Mouse (Mus musculus): ENCODE data around the gene Olfr872. TPM values are rescaled to one million over a fixed set of nuclear protein-coding genes. Genes with fewer than 3 reads are reported as not detected.
"Not testable (repeated sequence)": the region's sequence is repeated elsewhere in the genome, so short reads cannot be mapped to it uniquely, and the experiment has no call there.

The Olfr872 gene
- not detected in 2 replicates for polyA plus RNA-seq (2011; ENCODE audit: insufficient read length, low read depth, missing spikeins)

DNA sequence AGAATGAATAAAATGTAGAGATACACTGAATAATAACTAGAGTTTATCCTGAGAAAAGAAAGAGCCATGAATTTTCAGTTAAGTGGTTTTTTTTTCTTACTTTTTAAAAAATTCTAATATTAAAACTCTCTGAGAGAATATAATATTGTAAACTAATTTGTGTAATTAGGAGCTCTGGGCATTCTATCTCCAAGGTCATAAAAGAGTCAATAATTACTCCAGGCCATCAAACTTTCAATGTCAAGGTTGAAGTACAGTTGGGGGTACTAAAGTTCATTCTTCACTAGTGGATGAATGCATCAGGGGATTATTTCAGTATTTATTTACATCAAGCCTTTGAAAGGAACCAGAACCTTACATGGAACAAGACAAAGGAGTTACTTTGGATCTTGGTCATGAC is at the start of gene Olfr872:
Olfr872 (plus strand) TSS at position 301 of the 400 bp plus-strand sequence.
- H3K27ac ChIP-seq (ENCODE audit: insufficient read depth, low read length) = no peak within 1 kb of the TSS
- TF ChIP-seq POLR2A (IDR thresholded peaks at IDR 0.05; ENCODE audit: low read depth, low read length) (no peak), CTCF (IDR thresholded peaks at IDR 0.05; ENCODE audit: borderline replicate concordance, insufficient read depth, low read length) (no peak)
- H3K4me3 ChIP-seq (ENCODE audit: insufficient read depth, low read length) = no peak within 1 kb of the TSS
- no peaks in the 10 kb centered on the region for H3K4me1 ChIP-seq (ENCODE audit: control insufficient read depth, insufficient read depth, low read length)

DNA sequence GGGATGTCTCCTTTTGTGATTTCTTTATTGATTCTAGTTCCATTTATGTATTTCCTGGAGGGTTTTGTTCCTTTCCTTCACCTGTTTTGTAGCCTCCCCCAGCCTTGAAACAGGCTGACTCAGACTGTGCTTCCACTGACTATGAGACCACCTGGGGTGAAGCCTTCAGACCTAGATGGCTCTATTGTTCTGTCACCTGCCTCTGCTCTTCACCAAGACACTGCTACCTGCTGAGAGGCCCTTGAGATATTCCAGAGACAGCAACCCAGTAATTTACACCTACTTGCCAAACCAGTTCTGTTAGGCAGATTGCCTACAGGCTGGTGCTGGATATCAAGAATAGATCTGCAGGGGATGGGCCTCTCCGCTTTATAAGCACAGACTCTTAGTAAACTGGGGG is 34.8 kb upstream of the Olfr872 start:
- no peak overlapping the region for H3K27ac ChIP-seq (ENCODE audit: insufficient read depth, low read length)
- H3K4me3 ChIP-seq (ENCODE audit: insufficient read depth, low read length) = no peak overlapping the region
- no peak for TF ChIP-seq POLR2A (IDR thresholded peaks at IDR 0.05; ENCODE audit: low read depth, low read length)
- no peak for TF ChIP-seq CTCF (IDR thresholded peaks at IDR 0.05; ENCODE audit: borderline replicate concordance, insufficient read depth, low read length)
- H3K4me1 ChIP-seq (ENCODE audit: control insufficient read depth, insufficient read depth, low read length) = no peaks in the 10 kb centered on the region

DNA sequence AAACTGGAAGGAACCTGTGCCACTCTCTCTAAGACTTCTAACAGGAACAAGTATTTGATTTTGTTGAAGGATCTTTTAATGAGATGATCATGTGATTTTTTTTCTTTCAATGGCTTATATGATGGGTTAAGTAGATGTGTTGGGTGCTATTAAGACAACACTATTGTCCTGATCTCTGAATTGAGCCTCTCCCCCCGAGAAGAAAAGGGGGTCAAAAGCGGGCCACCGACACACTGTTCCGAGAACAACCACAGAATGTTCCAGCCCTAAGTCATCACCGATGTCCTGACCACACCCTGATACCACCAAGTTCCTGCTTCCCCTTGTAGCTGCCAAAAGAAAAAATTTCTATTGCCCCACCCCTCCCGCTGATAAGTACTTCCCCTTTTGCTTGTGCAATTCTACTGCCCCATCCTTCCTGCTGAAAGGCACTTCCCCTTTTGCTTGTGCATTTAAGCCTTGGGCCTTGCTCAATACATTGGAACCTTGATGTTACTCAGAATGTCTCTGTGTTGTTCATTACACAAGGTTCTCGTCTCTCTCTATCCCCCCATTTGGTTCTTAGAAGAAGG is 33.4 kb upstream of the Olfr872 start:
- H3K4me3 ChIP-seq (ENCODE audit: insufficient read depth, low read length); H3K27ac ChIP-seq (ENCODE audit: insufficient read depth, low read length); H3K4me1 ChIP-seq (ENCODE audit: control insufficient read depth, insufficient read depth, low read length): not testable (repeated sequence)

DNA sequence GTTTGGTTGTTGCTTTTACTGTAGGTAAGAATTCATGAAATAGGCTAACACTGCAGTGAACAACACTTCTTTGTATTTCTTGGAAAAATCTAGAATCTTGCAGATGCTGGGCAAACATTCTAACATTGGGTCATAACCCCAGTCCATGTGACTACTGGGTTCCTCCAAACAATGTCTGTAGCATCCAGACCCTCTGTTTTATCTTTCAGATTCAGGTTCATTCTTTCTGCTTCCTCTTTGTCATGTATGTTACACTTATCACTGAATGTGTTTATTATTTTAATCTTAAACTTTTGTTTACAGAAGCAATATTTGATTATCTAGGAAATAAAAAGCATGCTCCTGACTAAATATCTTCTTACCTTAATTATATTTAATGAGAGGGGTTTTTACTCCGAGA is 26.1 kb upstream of the Olfr872 start:
- Histone ChIP-seq H3K4me3 (ENCODE audit: insufficient read depth, low read length) (no peak overlapping the region), H3K27ac (ENCODE audit: insufficient read depth, low read length) (no peak overlapping the region), H3K4me1 (ENCODE audit: control insufficient read depth, insufficient read depth, low read length) (no peaks in the 10 kb centered on the region)
- TF ChIP-seq POLR2A (IDR thresholded peaks at IDR 0.05; ENCODE audit: low read depth, low read length) = no peak
- TF ChIP-seq CTCF (IDR thresholded peaks at IDR 0.05; ENCODE audit: borderline replicate concordance, insufficient read depth, low read length) = no peak

DNA sequence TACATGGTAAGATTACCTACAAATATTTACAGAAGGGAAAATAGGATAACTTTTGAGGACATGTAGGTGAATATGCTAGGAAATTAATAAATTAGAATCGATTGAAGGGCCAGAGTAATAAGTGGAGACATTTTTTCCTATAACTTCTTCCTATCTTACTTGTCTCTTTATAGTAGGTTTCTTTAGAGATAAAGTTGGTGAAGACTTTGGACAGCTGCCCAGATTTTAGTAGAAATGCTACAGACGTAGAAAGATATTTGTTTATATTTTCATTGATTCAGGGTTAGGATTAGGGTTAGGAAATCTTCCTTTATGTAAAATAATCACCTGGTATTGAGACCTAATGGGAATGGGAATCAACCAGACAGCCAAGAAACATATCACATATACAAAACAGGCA is 25.4 kb upstream of the Olfr872 start:
- Histone ChIP-seq H3K4me3 (ENCODE audit: insufficient read depth, low read length) (no peak overlapping the region), H3K4me1 (ENCODE audit: control insufficient read depth, insufficient read depth, low read length) (no peaks in the 10 kb centered on the region), H3K27ac (ENCODE audit: insufficient read depth, low read length) (no peak overlapping the region)
- TF ChIP-seq POLR2A (IDR thresholded peaks at IDR 0.05; ENCODE audit: low read depth, low read length) (no peak), CTCF (IDR thresholded peaks at IDR 0.05; ENCODE audit: borderline replicate concordance, insufficient read depth, low read length) (no peak)

DNA sequence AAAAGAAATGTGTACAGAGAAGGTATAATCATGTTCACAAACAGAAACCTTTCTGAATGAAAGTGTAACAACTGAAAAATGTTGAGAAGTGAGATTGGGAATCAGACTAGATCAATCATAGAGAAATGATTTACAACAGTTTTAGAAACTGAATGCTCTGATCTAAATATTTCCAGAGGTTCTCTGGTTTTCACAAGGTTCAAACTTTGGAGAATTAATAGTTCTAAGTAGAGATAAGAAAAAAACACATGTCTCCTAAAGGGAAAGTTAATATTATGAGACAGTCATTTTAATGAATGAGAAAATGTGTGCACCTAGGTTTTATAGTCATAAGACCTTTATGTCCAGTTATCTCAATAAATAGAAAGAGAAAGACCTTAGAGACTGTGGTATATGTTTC is 25.0 kb upstream of the Olfr872 start, which contains the start of gene Olfr871:
Olfr871 (plus strand) TSS at position 301 of the 400 bp plus-strand sequence.
- no peak within 1 kb of the TSS for H3K27ac ChIP-seq (ENCODE audit: insufficient read depth, low read length)
- no peaks in the 10 kb centered on the region for H3K4me1 ChIP-seq (ENCODE audit: control insufficient read depth, insufficient read depth, low read length)
- H3K4me3 ChIP-seq (ENCODE audit: insufficient read depth, low read length) = no peak within 1 kb of the TSS
- no peak for TF ChIP-seq CTCF (IDR thresholded peaks at IDR 0.05; ENCODE audit: borderline replicate concordance, insufficient read depth, low read length)
- no peak for TF ChIP-seq POLR2A (IDR thresholded peaks at IDR 0.05; ENCODE audit: low read depth, low read length)

DNA sequence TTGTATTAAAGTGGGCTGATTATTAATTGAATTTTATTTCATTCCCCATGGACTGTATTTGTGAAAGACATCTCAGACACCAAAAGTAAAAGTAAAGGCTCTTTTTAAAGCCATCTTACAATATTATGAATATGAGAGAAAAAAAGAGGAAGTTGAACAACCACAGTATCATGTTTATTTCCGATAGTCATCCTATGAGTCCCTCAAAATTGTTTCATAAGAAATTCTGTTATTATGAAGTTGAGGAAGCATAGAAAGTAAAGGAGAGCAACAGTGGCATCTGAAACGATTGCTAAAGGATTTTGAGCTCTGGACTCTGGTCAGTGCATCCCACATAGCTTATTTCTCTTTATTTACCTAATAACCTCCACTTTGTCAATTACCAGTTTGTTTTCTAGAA is 459 bp downstream of the Olfr872 start:
- TF ChIP-seq POLR2A (IDR thresholded peaks at IDR 0.05; ENCODE audit: low read depth, low read length) (no peak), CTCF (IDR thresholded peaks at IDR 0.05; ENCODE audit: borderline replicate concordance, insufficient read depth, low read length) (no peak)
- no peak overlapping the region for H3K27ac ChIP-seq (ENCODE audit: insufficient read depth, low read length)
- no peak overlapping the region for H3K4me3 ChIP-seq (ENCODE audit: insufficient read depth, low read length)
- no peaks in the 10 kb centered on the region for H3K4me1 ChIP-seq (ENCODE audit: control insufficient read depth, insufficient read depth, low read length)

DNA sequence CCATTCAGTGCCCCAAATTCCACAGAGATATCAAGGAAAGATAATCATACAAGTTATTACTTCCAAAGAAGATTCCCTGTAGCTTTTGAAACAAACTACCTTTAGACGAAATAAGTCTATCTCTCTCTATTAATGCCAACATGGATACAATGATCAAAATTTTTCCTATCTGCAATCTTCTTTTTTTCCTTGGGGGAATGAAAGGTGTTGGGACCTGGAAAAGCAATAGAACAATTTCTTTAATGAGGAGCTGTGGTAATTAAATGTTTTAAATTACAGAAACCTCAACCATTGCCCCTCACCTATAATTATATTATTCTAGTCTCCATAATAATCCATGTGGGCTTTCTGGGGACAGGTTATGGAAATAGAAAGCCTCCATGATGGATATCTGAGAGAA is 45.1 kb downstream of the Olfr872 start, which contains the start of gene Olfr39:
Olfr39 (plus strand) TSS at position 301 of the 400 bp plus-strand sequence.
- no peak within 1 kb of the TSS for H3K4me3 ChIP-seq (ENCODE audit: insufficient read depth, low read length)
- H3K27ac ChIP-seq (ENCODE audit: insufficient read depth, low read length) = no peak within 1 kb of the TSS
- no peaks in the 10 kb centered on the region for H3K4me1 ChIP-seq (ENCODE audit: control insufficient read depth, insufficient read depth, low read length)
- TF ChIP-seq POLR2A (IDR thresholded peaks at IDR 0.05; ENCODE audit: low read depth, low read length) (no peak), CTCF (IDR thresholded peaks at IDR 0.05; ENCODE audit: borderline replicate concordance, insufficient read depth, low read length) (no peak)

DNA sequence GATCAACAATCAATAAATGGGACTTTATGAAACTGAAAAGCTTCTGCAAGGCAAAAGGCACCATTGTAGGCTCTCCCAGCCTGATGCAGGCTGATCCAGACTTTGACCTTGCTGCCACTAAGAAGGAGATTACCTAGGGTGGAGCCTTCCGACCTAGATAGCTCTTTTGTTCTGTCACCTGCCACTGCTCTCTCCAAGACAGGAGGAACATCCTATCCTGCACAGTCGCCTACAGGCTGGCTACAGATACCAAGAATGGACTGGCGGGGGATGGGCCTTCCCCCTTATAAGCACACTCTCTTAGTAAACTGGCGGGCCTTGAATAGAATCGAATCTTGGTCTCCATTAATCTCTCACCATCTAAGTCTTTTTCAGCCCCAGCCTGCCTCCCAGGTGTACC is 58.6 kb downstream of the Olfr872 start:
- H3K4me1 ChIP-seq (ENCODE audit: control insufficient read depth, insufficient read depth, low read length); H3K27ac ChIP-seq (ENCODE audit: insufficient read depth, low read length); H3K4me3 ChIP-seq (ENCODE audit: insufficient read depth, low read length): not testable (repeated sequence)

DNA sequence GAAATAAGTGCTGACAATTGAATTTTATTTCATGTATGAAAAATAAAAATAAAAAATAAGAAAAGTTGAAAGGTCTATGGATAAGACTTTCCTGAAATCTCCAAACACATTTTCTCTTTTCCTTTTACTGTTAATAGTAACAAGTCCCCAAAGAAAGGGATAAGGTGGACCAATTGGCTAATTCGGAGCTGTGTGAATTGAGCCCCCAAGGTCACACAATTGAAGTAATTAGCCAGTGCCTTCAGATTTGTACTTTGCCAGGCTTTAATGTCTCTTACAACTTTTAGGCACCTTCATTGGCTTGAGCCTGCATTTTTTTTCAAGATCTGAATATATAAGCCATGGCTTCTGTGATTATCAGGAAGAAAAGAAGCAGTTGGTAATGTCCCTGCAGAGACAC is 61.3 kb downstream of the Olfr872 start, which contains the start of gene Olfr873:
Olfr873 (plus strand) TSS at position 301 of the 400 bp plus-strand sequence.
- no peak within 1 kb of the TSS for H3K27ac ChIP-seq (ENCODE audit: insufficient read depth, low read length)
- no peaks in the 10 kb centered on the region for H3K4me1 ChIP-seq (ENCODE audit: control insufficient read depth, insufficient read depth, low read length)
- H3K4me3 ChIP-seq (ENCODE audit: insufficient read depth, low read length) = no peak within 1 kb of the TSS
- no peak for TF ChIP-seq POLR2A (IDR thresholded peaks at IDR 0.05; ENCODE audit: low read depth, low read length)
- TF ChIP-seq CTCF (IDR thresholded peaks at IDR 0.05; ENCODE audit: borderline replicate concordance, insufficient read depth, low read length) = no peak

Other genes starting within 250 kb of the Olfr872 start
- not detected in 2 replicates for gene Olfr866, start 209.1 kb upstream of the Olfr872 start, polyA plus RNA-seq (2011; ENCODE audit: insufficient read length, low read depth, missing spikeins)
- not detected in 2 replicates for gene Olfr867, start 179.6 kb upstream of the Olfr872 start, polyA plus RNA-seq (2011; ENCODE audit: insufficient read length, low read depth, missing spikeins)
- gene Olfr868, start 138.5 kb upstream of the Olfr872 start, polyA plus RNA-seq (2011; ENCODE audit: insufficient read length, low read depth, missing spikeins) = not detected in 2 replicates
- gene Olfr869, start 108.1 kb upstream of the Olfr872 start, polyA plus RNA-seq (2011; ENCODE audit: insufficient read length, low read depth, missing spikeins) = not detected in 2 replicates
- gene Olfr870, start 63.1 kb upstream of the Olfr872 start, polyA plus RNA-seq (2011; ENCODE audit: insufficient read length, low read depth, missing spikeins) = not detected in 2 replicates
- gene Olfr871, start 24.9 kb upstream of the Olfr872 start, polyA plus RNA-seq (2011; ENCODE audit: insufficient read length, low read depth, missing spikeins) = not detected in 2 replicates
- gene Olfr39, start 45.2 kb downstream of the Olfr872 start, polyA plus RNA-seq (2011; ENCODE audit: insufficient read length, low read depth, missing spikeins) = not detected in 2 replicates
- gene Olfr873, start 61.4 kb downstream of the Olfr872 start, polyA plus RNA-seq (2011; ENCODE audit: insufficient read length, low read depth, missing spikeins) = 0.18 TPM in 1 of 2 replicates, not detected in the other
- gene Olfr18, start 99.0 kb downstream of the Olfr872 start, polyA plus RNA-seq (2011; ENCODE audit: insufficient read length, low read depth, missing spikeins) = not detected in 2 replicates
- gene Zfp560, start 148.1 kb downstream of the Olfr872 start, polyA plus RNA-seq (2011; ENCODE audit: insufficient read length, low read depth, missing spikeins) = 15.1 and 17.5 TPM in 2 replicates
- 31.4 and 33.7 TPM in 2 replicates for gene Zfp26, start 223.0 kb downstream of the Olfr872 start, polyA plus RNA-seq (2011; ENCODE audit: insufficient read length, low read depth, missing spikeins)

All from embryonic fibroblast, embryonic 13.5 days (primary cell).